Mouse (Mus musculus): ENCODE data around the gene Elk3. TPM values are rescaled to one million over a fixed set of nuclear protein-coding genes. Genes with fewer than 3 reads are reported as not detected.

The Elk3 gene
- polyA plus RNA-seq, 1 experiment from 2014 or later = 4.3 TPM

- Histone ChIP-seq H3K9ac (no peak overlapping the region), H3K4me2 (no peak overlapping the region), H3K27ac (replicated peaks) (no peak overlapping the region), H3K27me3 (peaks cover 11% of the 10 kb centered on the region; the same call in 1 of the 2 replicates), H3K4me3 (replicated peaks) (no peak overlapping the region), H3K4me1 (replicated peaks) (peaks cover 12% of the 10 kb centered on the region; the same call in 1 of the 2 replicates), H3K9me3 (replicated peaks) (no peaks in the 10 kb centered on the region), H3K36me3 (replicated peaks) (no peaks in the 10 kb centered on the region)
- ATAC-seq (ENCODE audit: insufficient read depth) = no peak
- 12% methylated on average over 6 of the region's 6 CpGs for WGBS (ENCODE audit: insufficient replicate concordance)
Measured at GRCm38 (mm10) chr10:93291843-93292242, 19.1 kb downstream of the Elk3 start.

GRCm38 (mm10) chr10:93291352-93291751 lies 19.6 kb downstream of the Elk3 start:
- Histone ChIP-seq H3K9ac (no peak overlapping the region), H3K27ac (replicated peaks) (no peak overlapping the region), H3K4me2 (no peak overlapping the region), H3K4me3 (replicated peaks) (no peak overlapping the region), H3K27me3 (peaks cover 11% of the 10 kb centered on the region; the same call in 1 of the 2 replicates), H3K36me3 (replicated peaks) (no peaks in the 10 kb centered on the region), H3K9me3 (replicated peaks) (no peaks in the 10 kb centered on the region), H3K4me1 (replicated peaks) (peaks cover 12% of the 10 kb centered on the region; the same call in 1 of the 2 replicates)
- ATAC-seq (ENCODE audit: insufficient read depth) = no peak
- 51% methylated on average over 7 of the region's 7 CpGs for WGBS (ENCODE audit: insufficient replicate concordance)

- ATAC-seq (ENCODE audit: insufficient read depth) = no peak
Measured at GRCm38 (mm10) chr10:93289404-93289803, 21.5 kb downstream of the Elk3 start.

GRCm38 (mm10) chr10:93288336-93288735 lies 22.6 kb downstream of the Elk3 start:
- 0 out of 2 replicates have a peak, but pooled peaks cover 7% of the 10 kb centered on the region for H3K4me1 ChIP-seq (replicated peaks)
- H3K36me3 ChIP-seq (replicated peaks) = no peaks in the 10 kb centered on the region
- WGBS (ENCODE audit: insufficient replicate concordance) = 68% methylated on average over 4 of the region's 4 CpGs
- H3K9ac ChIP-seq = no peak overlapping the region
- H3K9me3 ChIP-seq (replicated peaks) = no peaks in the 10 kb centered on the region
- no peaks in the 10 kb centered on the region for H3K27me3 ChIP-seq
- no peak for ATAC-seq (ENCODE audit: insufficient read depth)
- no peak overlapping the region for H3K4me3 ChIP-seq (replicated peaks)
- no peak overlapping the region for H3K27ac ChIP-seq (replicated peaks)
- no peak overlapping the region for H3K4me2 ChIP-seq

More at GRCm38 (mm10) chr10:93289404-93289803, 21.5 kb downstream of the Elk3 start:
- Histone ChIP-seq H3K27me3 (peaks cover 3% of the 10 kb centered on the region; the same call in 1 of the 2 replicates), H3K36me3 (replicated peaks) (no peaks in the 10 kb centered on the region), H3K4me2 (no peak overlapping the region), H3K4me1 (replicated peaks) (peaks cover 12% of the 10 kb centered on the region; the same call in 1 of the 2 replicates), H3K4me3 (replicated peaks) (no peak overlapping the region), H3K9me3 (replicated peaks) (no peaks in the 10 kb centered on the region), H3K27ac (replicated peaks) (no peak overlapping the region), H3K9ac (no peak overlapping the region)
- 61% methylated on average over 6 of the region's 6 CpGs for WGBS (ENCODE audit: insufficient replicate concordance)

GRCm38 (mm10) chr10:93287551-93288145 lies 23.3 kb downstream of the Elk3 start:
- Histone ChIP-seq H3K27ac (replicated peaks) (no peak overlapping the region), H3K4me2 (no peak overlapping the region), H3K36me3 (replicated peaks) (no peaks in the 10 kb centered on the region), H3K27me3 (no peaks in the 10 kb centered on the region), H3K9ac (no peak overlapping the region), H3K4me3 (replicated peaks) (no peak overlapping the region), H3K4me1 (replicated peaks) (0 out of 2 replicates have a peak, but pooled peaks cover 6% of the 10 kb centered on the region), H3K9me3 (replicated peaks) (no peaks in the 10 kb centered on the region)
- ATAC-seq (ENCODE audit: insufficient read depth) = no peak
- WGBS (ENCODE audit: insufficient replicate concordance) = 55% methylated on average over 8 of the region's 8 CpGs

GRCm38 (mm10) chr10:93285489-93285888 lies 25.4 kb downstream of the Elk3 start:
- H3K4me1 ChIP-seq (replicated peaks) = no peaks in the 10 kb centered on the region
- no peaks in the 10 kb centered on the region for H3K27me3 ChIP-seq
- 30% methylated on average over 5 of the region's 5 CpGs for WGBS (ENCODE audit: insufficient replicate concordance)
- no peaks in the 10 kb centered on the region for H3K9me3 ChIP-seq (replicated peaks)
- ATAC-seq (ENCODE audit: insufficient read depth) = no peak; the same call in 1 of the 2 replicates
- no peak overlapping the region for H3K9ac ChIP-seq
- no peaks in the 10 kb centered on the region for H3K36me3 ChIP-seq (replicated peaks)
- no peak overlapping the region for H3K4me2 ChIP-seq
- H3K27ac ChIP-seq (replicated peaks) = no peak overlapping the region
- no peak overlapping the region for H3K4me3 ChIP-seq (replicated peaks)

- H3K36me3 ChIP-seq (replicated peaks) = no peaks in the 10 kb centered on the region
- no peak overlapping the region for H3K4me2 ChIP-seq
- ATAC-seq (ENCODE audit: insufficient read depth) = no peak
- WGBS (ENCODE audit: insufficient replicate concordance) = 69% methylated on average over 4 of the region's 4 CpGs
- no peak overlapping the region for H3K4me3 ChIP-seq (replicated peaks)
- H3K9ac ChIP-seq = no peak overlapping the region
- 0 out of 2 replicates have a peak, but pooled peaks cover 2% of the 10 kb centered on the region for H3K4me1 ChIP-seq (replicated peaks)
- H3K27ac ChIP-seq (replicated peaks) = no peak overlapping the region
- no peaks in the 10 kb centered on the region for H3K27me3 ChIP-seq
- no peaks in the 10 kb centered on the region for H3K9me3 ChIP-seq (replicated peaks)
Measured at GRCm38 (mm10) chr10:93283258-93283657, 27.7 kb downstream of the Elk3 start.

- H3K4me2 ChIP-seq = no peak overlapping the region
- no peaks in the 10 kb centered on the region for H3K36me3 ChIP-seq (replicated peaks)
- 0 out of 2 replicates have a peak, but pooled peaks cover 2% of the 10 kb centered on the region for H3K4me1 ChIP-seq (replicated peaks)
- H3K4me3 ChIP-seq (replicated peaks) = no peak overlapping the region
- H3K27ac ChIP-seq (replicated peaks) = no peak overlapping the region
- no peak overlapping the region for H3K9ac ChIP-seq
- 74% methylated on average over 12 of the region's 12 CpGs for WGBS (ENCODE audit: insufficient replicate concordance)
- ATAC-seq (ENCODE audit: insufficient read depth) = no peak
- no peaks in the 10 kb centered on the region for H3K9me3 ChIP-seq (replicated peaks)
- no peaks in the 10 kb centered on the region for H3K27me3 ChIP-seq
Measured at GRCm38 (mm10) chr10:93282526-93282964, 28.4 kb downstream of the Elk3 start.

GRCm38 (mm10) chr10:93281092-93281491 lies 29.8 kb downstream of the Elk3 start:
- no peaks in the 10 kb centered on the region for H3K36me3 ChIP-seq (replicated peaks)
- H3K4me1 ChIP-seq (replicated peaks) = peaks cover 8% of the 10 kb centered on the region; the same call in 1 of the 2 replicates
- H3K27me3 ChIP-seq = no peaks in the 10 kb centered on the region
- WGBS (ENCODE audit: insufficient replicate concordance) = 69% methylated on average over 7 of the region's 7 CpGs
- no peak overlapping the region for H3K4me3 ChIP-seq (replicated peaks)
- H3K4me2 ChIP-seq = no peak overlapping the region
- no peak overlapping the region for H3K9ac ChIP-seq
- no peak overlapping the region for H3K27ac ChIP-seq (replicated peaks)
- ATAC-seq (ENCODE audit: insufficient read depth) = no peak
- H3K9me3 ChIP-seq (replicated peaks) = no peaks in the 10 kb centered on the region

- Histone ChIP-seq H3K4me2 (no peak overlapping the region), H3K27ac (replicated peaks) (no peak overlapping the region), H3K4me3 (replicated peaks) (no peak overlapping the region), H3K9me3 (replicated peaks) (no peaks in the 10 kb centered on the region), H3K27me3 (no peaks in the 10 kb centered on the region), H3K4me1 (replicated peaks) (peaks cover 9% of the 10 kb centered on the region; the same call in 1 of the 2 replicates), H3K9ac (no peak overlapping the region), H3K36me3 (replicated peaks) (no peaks in the 10 kb centered on the region)
- no peak for ATAC-seq (ENCODE audit: insufficient read depth)
- WGBS (ENCODE audit: insufficient replicate concordance) = 74% methylated on average over 12 of the region's 12 CpGs
Measured at GRCm38 (mm10) chr10:93280586-93280985, 30.3 kb downstream of the Elk3 start.

- no peak overlapping the region for H3K9ac ChIP-seq
- no peak for ATAC-seq (ENCODE audit: insufficient read depth)
- no peaks in the 10 kb centered on the region for H3K27me3 ChIP-seq
- no peaks in the 10 kb centered on the region for H3K36me3 ChIP-seq (replicated peaks)
- peaks cover 9% of the 10 kb centered on the region; the same call in 1 of the 2 replicates for H3K4me1 ChIP-seq (replicated peaks)
- H3K9me3 ChIP-seq (replicated peaks) = no peaks in the 10 kb centered on the region
- H3K4me2 ChIP-seq = no peak overlapping the region
- H3K27ac ChIP-seq (replicated peaks) = no peak overlapping the region
- no peak overlapping the region for H3K4me3 ChIP-seq (replicated peaks)
- WGBS (ENCODE audit: insufficient replicate concordance) = 69% methylated on average over 9 of the region's 9 CpGs
Measured at GRCm38 (mm10) chr10:93279062-93279461, 31.9 kb downstream of the Elk3 start.

All from liver, embryonic 15.5 days (tissue).